Mouse (Mus musculus): ENCODE data around the gene Ankdd1b.

Ankdd1b gene

DNA sequence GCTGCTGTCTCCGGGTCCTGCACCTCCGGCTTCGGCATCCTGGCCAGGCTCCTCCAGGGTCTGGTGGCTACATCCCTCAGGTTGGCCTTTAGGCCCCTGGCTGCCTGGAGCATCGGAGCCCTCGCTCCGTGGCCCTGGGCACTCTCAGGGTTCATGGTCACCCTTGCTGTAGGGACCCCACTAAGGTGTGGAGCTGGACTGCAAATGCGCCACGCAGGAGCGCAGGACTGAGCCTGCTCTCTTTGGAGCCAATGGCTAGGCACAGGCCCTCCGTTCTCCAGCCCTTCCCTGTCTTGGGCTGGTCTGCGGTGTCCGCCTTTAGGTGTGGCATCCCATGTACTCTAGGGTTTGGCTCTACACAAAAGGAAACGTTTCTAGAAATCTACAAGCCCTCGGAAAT is at the start of gene Ankdd1b:
Ankdd1b (minus strand) TSS at position 242 of the 400 bp plus-strand sequence.
- no peak for DNase-seq

DNA sequence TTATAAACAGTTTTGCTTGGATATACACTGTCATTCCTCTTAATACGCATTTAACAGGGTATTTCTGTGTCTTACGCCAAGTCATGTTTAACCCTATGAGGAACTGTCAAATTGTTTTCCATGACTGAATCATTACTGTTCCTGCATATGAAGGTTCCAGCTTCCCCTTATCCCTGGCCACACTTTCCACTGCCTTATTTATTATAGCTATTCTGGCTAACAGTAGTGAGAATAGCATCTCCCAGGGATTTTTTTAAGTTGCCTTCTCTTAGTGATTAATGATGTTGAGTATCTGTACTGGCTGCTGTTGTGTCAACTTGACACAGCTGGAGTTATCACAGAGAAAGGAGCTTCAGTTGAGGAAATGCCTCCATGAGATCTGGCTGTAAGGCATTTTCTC is 46.3 kb upstream of the Ankdd1b start:
- no peak for DNase-seq

DNA sequence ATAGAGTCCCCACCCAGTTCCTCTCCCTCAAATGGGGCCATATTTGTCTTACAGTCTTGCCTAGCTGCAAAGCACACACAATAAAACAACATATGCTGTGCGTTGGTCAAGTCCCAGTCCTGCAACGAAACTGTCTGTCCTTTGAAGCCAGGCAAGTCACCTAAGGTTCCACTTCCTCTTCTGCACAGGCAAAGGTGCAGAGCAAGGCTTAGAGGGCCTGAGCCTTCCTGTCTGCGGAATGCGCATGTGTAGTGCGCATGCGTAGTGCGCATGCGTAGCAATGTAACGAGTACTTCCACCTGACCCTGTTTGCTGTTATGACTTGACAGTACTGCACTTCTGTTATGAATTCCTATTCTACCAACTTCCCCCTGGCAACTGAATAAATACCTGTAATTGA is 45.3 kb upstream of the Ankdd1b start:
- no peak for DNase-seq

DNA sequence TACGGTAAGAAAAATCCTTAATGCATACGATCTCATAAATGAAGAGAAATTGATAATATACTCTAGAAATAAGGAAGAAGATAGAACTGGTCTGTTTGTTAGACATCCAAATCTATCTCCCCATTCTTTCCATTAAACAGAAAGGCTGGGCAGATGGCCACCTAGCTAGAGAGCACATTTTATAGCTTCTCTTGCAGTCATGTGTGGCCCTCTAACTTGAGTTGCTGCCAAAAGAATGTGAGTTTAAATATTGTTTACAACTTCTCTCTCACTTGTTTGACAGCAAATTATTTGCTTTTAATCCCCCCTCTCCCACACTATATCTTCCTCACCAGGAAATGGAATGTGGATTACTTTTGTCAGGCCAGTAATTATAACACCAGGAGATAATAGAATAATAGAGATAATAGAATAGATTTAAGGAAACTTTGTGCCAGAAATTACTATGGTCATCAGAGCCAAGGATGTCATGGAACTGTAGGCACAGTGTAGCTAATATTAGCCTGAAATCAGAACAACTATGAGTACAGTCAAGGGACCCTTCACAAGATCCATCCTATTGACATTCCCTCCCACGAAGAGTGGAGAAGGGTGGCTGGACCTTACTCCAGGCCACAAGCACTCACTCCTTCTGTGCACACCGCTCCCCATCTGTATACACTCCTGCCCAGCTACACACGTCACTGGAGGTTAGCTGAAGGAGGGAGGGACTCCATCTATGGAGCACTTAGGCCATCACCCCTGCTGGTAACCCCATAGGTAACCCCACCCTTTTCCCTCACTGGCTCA is 43.4 kb upstream of the Ankdd1b start:
- no peak for DNase-seq

DNA sequence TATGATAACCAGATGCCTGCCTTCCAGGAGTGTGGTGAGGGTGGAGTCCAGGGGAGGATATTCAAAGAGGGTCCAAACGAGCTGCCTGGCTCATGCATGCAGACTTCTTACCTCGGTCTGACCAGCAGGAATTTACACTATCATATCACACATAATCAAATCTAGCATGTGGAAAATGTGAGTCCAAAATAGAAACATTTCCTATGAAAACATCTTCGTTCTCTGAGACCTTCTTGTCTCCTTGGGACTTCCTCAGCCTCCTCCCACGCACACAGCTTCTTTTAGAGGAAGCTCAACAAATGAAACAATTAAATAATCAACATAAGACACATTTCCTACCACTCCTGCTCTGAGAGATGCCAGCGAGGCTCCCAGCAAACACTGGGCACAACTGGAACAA is 40.9 kb upstream of the Ankdd1b start:
- no peak for DNase-seq

DNA sequence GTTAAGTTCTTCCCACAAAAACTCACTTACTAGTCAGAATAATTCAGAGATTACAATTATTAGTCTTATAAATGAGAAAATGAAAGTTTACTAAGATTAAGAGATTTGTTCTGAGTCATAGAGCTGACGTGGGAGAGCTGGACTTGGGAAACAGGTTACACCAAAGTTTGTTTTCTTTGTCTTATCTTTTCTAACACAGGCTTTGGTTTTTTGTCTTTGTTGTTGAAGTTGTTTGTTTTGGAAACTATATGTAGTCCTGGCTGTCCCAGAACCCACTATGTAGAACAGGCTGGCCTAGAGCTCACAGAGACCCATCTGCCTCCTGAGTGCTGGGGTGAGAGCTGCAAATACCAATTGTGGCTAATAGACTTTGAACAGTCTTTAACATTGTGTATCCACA is 40.3 kb upstream of the Ankdd1b start:
- DNase-seq = no peak

DNA sequence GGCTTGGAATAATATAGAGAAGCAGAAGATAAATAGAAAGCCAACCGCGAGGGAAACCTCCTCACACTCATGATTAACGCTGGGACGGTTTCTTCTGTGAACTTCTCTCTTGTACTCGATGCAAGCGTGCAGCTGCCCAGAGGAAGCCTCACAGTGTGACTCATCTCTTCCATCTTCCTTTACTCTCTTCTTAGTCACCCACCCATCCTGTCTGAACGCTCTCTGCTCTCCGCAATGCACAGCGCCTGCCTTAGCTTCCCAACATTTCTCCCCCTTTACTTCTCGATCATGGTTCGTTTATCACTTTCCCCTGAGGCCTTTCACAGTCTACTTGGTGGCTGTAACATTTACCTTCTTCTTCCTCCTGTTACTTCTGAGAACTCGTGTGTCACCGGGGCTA is 39.6 kb upstream of the Ankdd1b start:
- peak; percentile 14 for DNase-seq

DNA sequence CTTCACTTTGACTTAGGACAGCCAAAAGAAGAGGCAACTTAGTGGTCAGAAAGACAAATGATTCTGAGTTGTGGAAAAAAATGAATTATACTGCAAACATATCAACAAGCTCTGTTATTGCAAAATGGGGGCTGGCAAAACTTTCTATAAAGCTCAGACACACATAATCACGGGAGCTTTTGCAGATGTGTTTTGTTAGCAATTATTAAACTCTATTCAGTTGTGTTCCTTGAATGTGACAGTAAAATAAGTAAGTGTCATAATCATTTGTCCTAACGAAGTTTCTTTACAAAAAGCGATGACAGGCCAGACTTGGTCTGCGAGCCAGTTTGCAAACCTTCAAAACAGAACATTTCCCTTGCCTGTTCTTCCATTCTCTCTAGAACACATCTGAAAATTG is 36.5 kb upstream of the Ankdd1b start:
- no peak for DNase-seq

DNA sequence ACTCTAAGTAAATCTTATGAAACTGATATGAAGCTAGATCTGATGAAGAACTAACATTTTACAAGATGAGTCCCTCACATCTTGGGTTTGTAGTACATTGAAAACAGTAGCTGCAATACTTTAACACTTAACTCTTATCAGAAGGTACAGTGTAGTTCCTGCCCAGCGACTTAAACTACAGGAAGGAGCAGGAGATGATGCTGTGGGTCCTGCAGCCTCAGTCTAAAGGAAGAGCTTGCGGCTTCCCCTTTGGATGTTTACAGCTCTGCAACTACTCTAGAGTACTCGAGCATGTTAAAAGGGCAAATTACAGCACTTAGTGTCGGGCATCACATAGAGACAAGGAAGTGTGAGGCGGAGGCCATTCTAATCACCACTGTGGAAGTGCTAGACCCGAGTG is 35.3 kb upstream of the Ankdd1b start:
- DNase-seq = no peak

DNA sequence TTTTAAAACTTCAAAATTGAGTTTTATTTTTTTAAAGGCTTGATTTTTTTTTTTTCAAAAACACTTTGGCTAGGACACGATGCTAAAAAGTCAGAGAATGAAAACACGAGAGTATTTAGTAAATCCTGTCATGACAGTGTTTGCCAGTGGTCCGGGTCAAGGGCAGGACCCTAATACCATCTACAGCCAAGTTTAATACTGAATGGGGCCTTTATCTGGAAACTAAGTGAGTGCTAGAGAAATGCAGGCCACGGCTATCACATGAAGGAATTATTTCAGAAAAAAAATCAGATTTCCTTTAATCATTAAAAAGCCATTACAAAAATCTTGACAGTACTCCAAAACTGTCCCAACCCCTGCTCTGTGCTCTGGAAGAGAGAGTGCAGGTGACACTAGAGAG is 34.7 kb upstream of the Ankdd1b start:
- DNase-seq = no peak

DNA sequence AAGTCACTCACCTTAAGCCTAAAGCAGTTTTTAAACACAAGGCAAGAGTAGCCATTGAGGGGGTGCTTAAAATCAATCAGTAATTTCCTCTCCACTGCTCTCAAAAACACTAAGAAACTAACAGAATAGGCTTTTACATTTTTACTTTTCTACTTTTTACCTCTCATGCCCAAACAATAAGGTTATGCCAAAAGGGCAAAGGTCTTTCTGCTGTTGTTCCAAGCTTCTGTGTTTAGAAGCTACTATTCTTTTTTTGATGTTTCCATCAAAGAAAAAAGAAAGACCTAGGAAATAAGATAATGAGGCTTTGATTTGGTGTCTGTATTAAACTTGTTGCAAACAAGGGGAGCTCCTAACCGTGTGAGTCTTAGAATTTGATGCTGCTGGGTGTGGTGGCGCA is 28.9 kb upstream of the Ankdd1b start:
- DNase-seq = no peak

DNA sequence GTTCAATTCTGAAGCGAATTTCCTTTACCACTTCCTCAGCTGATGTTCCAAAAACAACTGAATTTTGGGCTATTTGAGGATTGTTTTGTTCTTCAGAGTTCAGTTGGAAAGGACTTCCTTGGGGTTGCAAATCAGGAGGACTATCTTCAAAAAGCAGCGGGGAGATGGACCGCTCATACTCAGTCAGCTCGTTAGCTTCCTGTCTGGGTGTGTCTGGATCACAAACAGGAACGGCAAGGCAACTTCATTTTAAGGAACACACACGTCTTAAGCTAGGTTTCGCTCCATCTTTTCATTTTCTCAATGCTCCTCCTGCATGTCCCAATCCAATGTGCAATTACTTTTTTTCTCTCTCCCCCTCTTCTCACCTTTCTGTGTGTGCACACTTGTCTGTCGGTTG is 25.6 kb upstream of the Ankdd1b start:
- no peak for DNase-seq

DNA sequence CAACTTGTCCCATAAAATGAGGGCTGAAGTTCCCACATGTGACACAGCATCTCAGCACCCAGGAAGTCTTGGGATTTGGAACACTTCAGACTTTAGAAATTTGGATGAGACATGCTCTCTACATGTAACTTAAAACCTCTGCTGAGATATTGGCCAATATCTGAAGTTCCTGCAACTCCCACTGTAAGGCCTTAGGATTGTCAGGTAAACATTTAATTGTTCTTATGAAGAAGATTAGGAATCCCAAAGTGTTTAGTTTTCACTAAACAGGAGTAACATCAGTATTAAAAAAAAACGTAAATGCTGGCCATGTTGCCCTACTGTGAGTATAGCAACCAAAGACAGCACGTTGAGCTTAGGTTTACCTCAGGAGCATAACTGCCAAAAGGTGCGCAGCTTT is 19.4 kb upstream of the Ankdd1b start, which contains the start of gene Gm17622:
Gm17622 (plus strand) TSS at position 301 of the 400 bp plus-strand sequence.
- DNase-seq = no peak

DNA sequence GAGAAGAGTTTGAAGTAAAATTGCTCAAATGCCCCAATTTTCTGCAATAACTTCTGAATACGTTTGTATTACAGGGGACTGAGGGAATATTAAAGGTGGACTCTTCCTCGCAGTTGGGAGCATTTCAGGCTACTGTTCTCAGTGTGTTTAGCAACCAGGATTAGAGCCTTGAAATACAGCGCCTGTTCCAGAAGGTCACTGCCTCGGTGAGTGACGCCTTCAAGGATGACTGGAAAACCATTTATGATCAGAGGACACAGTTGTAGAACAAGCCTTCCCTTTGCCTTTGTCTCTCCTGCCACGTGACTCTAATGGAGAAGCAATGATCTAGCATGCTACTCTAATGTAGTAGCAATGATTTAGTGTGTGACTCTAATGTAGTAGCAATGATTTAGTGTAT is 17.0 kb upstream of the Ankdd1b start:
- no peak for DNase-seq

DNA sequence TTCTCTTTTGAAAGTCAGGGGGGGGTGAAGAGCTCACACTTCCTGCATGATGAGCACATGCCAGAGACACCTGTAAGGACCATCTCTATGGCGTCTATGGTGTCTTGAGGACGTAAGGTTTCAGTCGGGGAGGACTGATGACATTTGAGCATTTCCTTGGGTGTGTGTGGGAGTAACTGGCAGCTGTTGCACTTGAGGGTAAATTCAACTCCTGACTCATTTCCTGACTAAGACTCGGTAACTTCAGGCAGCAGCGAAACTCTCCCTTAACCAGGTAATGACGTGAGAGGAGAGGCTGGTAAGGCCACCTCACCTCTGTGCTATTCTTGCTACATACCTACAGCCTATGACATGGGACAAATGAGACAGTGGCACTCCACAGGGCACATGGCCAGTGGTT is 16.2 kb upstream of the Ankdd1b start:
- no peak for DNase-seq

DNA sequence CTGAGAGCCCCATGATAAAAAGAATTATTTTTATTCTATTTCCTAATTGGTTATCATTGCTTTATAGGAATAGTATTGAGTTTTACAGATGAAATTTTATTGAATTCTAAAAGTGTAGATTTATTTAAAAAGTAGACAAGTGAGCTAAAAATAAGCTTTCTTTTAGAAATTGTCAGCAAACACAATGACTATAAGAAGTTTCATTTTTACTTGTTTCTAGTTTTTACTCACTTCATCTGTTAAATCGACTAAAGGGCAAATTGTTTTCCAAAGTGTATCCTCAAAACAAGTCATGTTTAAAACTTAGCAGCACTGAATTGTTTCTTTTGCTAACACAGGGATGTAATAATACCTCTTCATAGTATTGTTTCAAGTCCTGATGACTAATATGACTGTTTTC is 8.0 kb upstream of the Ankdd1b start:
- no peak for DNase-seq

DNA sequence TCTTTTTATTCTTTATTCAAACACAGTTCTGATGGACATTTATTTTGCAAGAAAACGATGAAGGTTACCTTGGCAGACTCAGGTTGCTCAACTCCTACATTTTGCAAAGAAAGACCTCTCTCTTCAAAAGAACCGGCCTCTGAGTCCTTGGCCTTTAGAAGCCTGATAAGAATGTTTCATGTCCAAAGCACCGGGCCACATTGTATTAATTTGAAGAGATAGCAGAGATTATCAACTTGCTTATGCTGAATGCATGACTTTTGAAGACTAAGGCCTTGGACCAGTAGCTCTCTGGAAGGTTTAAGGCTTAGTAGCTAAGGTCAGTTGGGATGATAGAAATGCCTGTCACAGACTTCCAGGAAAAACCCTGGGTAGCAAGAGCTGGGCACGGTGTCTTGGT is 6.2 kb upstream of the Ankdd1b start:
- DNase-seq = no peak

DNA sequence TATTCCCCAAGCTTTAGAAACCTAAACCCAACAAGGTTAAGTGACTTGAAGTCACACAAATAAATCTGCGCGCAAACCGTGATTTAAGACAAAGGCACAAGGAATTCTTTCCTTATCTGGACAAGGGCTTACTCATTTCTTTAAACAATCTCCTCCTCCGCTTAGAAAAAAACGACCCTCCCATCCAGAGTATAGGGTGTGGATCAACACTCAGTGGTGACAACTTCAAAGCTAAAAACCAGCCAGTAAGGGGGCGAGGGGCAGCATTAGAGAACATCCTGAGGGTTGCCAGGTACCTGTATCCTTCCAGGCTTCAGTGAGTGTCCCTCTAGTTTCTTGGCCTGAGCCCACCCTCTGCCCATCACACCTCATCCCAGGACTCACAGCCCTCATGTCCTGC is 442 bp downstream of the Ankdd1b start:
- DNase-seq = no peak

DNA sequence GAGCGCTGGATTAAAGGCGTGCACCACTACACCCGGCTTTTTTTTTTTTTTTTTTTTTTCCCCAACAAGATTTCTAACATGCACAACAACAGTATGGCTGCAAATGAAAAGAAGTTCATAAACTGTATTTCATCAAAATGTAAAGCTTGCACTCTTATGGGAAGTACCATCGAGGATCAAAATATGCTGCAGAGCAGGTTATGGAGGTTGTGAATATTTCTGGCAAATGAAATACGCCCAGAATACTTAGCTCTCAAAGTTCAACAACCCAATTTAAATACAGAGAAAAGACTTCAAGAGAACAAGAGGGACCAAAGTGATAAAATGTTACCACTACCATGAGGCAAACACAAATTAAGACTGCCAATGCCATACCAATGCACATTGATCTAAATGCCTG is 2.3 kb downstream of the Ankdd1b start:
- no peak for DNase-seq

DNA sequence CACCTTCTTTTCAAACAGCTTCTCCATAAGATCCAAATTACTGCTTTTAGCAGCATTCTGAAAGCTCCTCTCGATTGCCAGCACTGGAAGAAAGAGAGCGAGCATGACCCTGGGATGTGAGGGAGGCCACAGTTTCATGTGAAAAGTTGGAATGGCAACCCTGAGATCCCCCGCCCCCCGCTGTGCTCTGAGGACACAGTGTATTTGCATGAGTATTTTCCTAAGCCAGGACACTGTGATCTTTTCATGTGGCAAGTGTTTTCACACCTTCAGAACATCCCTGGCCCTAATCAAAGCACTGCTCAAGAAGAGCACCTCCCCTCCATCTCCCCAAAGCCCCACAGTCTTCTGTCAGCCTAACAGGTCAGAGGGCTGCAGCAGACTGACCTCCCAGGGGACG is 5.7 kb downstream of the Ankdd1b start:
- no peak for DNase-seq

DNA sequence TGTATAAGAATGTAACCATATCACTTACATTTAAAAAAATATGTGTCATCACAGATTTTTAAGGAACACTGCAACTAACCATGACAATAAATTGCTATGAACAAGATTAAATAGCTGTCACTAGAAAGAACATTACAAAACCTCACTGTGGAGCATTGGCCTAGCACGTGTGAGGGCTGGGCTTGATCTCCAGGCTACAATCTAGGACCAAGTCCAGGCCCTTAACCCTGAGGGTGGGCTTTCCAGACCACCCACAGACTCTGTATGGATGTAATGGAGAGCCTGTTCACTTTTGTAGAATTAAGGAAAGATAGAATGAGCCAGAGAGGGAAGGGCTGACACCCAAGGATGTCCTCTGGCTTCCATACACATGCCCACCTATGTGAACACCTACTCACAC is 8.4 kb downstream of the Ankdd1b start:
- no peak for DNase-seq

DNA sequence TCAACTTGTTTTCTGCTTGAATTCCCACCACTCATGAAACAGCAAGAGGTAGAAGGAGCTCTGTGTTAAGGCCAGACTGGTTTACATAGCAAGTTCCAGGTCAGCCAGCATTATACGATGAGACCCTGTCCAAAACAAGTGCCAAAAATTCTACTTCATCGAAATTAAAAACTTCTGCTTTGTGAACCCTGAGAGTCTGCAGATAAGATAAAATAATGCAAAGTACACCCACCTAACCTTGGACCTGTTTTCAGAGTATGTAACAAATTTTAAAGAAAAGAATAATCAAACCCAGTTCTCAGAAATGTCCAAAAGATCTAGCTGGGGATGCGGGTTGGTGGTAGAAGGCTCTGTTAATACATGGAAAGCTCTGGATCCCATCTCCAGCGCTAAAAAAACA is 12.4 kb downstream of the Ankdd1b start:
- DNase-seq = no peak

DNA sequence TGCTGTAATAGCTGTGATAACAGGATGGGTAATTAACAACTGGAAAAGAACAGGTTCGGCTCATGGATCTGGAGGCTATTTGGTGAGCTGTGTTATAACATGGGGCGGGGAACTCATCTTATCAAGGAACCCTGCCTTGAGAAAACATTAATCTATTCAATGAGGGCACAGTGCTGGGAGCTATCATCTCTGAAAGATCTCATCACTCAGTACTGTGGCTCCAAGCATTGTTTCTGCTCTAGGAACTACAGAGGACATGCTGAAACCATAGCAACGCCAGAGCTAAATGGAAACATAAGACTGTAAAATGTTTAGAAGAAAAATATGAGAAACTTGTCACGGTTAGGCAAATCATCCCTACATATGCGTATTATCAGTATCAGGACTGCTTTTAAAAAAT is 13.0 kb downstream of the Ankdd1b start:
- DNase-seq = no peak

DNA sequence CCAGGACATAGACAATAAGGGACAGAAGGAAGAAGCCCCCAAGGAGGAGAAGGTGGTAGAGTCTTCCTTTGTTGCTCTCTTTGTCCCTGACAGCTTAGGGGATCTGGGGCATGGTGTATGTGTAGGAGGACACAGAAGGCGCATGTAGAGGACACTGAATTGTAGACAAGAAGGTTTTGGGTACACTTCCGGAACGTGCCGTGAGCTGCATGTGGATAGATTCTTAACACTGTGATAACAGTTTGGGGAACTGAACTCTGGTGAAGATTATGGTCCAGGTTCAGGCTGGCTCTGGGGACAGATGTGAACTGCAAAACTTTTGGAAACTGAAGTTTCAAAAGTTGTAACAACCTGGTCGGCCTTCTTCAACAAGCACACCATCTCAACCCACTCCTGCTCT is 13.4 kb downstream of the Ankdd1b start:
- DNase-seq = no peak

DNA sequence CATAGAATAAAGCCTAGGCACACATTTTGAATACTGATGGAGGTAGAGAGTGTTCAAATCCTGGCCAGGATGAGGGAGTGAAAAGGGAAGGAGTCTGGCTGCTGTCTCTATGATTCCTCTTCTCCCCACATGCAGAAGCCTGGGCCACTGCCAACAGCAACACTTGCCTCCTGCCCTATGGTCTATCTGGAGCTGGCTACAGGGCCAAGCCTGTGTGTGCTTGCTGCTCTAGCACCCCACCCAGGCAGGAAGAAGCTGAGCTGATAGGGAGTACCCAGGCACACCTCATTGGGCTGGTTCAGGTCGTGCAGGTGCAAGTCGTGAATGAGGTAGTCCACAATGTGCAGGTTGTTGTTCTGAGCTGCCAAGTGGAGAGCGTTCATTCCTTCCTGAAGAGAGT is 16.7 kb downstream of the Ankdd1b start:
- DNase-seq = no peak
